ENCODE assay signal across 11 mouse cellular contexts in genomic region chr14:25389314-25389713, GRCm38 (mm10).
A peak's percentile ranks its signal among the peaks of the same experiment; 100 is the strongest.
DNase-seq lines count a peak whose midpoint lies in the region; ATAC-seq and TF ChIP-seq lines count a peak whose summit lies in the region.
"Had no signal": no experiment of that assay in that cellular context is flagged by ENCODE, and none has a peak within 500 bp of the region (broad histone marks: within the 10 kb centered on the region; RNA-seq: fewer than 3 reads in every experiment).

No protein-coding gene starts in this region.

- H3K27me3 ChIP-seq in liver, embryonic 16.5 days (ENCODE audit: control insufficient read depth, insufficient read depth, low read depth, low read length), result no peaks in the 10 kb centered on the region
- no peaks in the 10 kb centered on the region for H3K27me3 ChIP-seq in liver, postnatal 0 days (ENCODE audit: insufficient read depth, low read length)
- H3K27me3 ChIP-seq in limb, embryonic 11.5 days (ENCODE audit: control insufficient read depth, insufficient read depth, low read length), result no peaks in the 10 kb centered on the region
- H3K27me3 ChIP-seq: neural tube, embryonic 13.5 days had no signal

- no peak overlapping the region for H3K9ac ChIP-seq in liver, embryonic 16.5 days (ENCODE audit: low read depth, low read length)
- no peak overlapping the region for H3K9ac ChIP-seq in liver, postnatal 0 days (replicated peaks)
- H3K9ac ChIP-seq in limb, embryonic 11.5 days (ENCODE audit: low read length), result no peak overlapping the region
- H3K9ac ChIP-seq: neural tube, embryonic 13.5 days had no signal

- H3K4me2 ChIP-seq in liver, embryonic 16.5 days (ENCODE audit: low read depth, low read length), result no peak overlapping the region
- H3K4me2 ChIP-seq in liver, postnatal 0 days (ENCODE audit: low read depth, low read length), result no peak overlapping the region
- H3K4me2 ChIP-seq in limb, embryonic 11.5 days (ENCODE audit: low read depth, severe bottlenecking), result no peak overlapping the region
- H3K4me2 ChIP-seq: neural tube, embryonic 13.5 days had no signal

- peaks cover 4% of the 10 kb centered on the region for H3K4me1 ChIP-seq in liver, embryonic 16.5 days (ENCODE audit: control insufficient read depth, low read depth, low read length)
- no peaks in the 10 kb centered on the region for H3K4me1 ChIP-seq in liver, postnatal 0 days (ENCODE audit: insufficient read depth)
- H3K4me1 ChIP-seq in limb, embryonic 11.5 days (ENCODE audit: control insufficient read depth, insufficient read depth, low read length), result 0 out of 2 replicates have a peak, but pooled peaks cover 13% of the 10 kb centered on the region

- no peak for DNase-seq in liver, postnatal 0 days
- DNase-seq in R1 (ENCODE audit: low read depth, low spot score), result peak; percentile 7
- DNase-seq in embryo, embryonic 10.5 days (ENCODE audit: low spot score), result peak; percentile 32
- peak; percentile 33 for DNase-seq in limb, embryonic 11.5 days (ENCODE audit: low spot score)
- no peak for DNase-seq in cerebellum, adult 11 months
- DNase-seq in ovary, adult 18-20 months (ENCODE audit: low spot score), result no peak
- DNase-seq: kidney, adult 9 months; lung, postnatal 14 days had no signal

- no peak for TF ChIP-seq EP300 in liver, postnatal 0 days (IDR thresholded peaks at IDR 0.05; ENCODE audit: low read depth)

- 0 out of 2 replicates have a peak, but pooled peaks have one; percentile 30 for ATAC-seq in liver, embryonic 16.5 days (ENCODE audit: low read depth)
- ATAC-seq in liver, postnatal 0 days, result no peak
- ATAC-seq in limb, embryonic 11.5 days (ENCODE audit: insufficient number of reproducible peaks, low FRiP score, low TSS enrichment, low read depth), result 0 out of 2 replicates have a peak, but pooled peaks have one; percentile 54

- H3K9me3 ChIP-seq in liver, embryonic 16.5 days (replicated peaks; ENCODE audit: control insufficient read depth, low read length), result no peaks in the 10 kb centered on the region
- H3K9me3 ChIP-seq in liver, postnatal 0 days (ENCODE audit: low read length), result no peaks in the 10 kb centered on the region
- H3K9me3 ChIP-seq in limb, embryonic 11.5 days (ENCODE audit: control insufficient read depth, low read length), result no peaks in the 10 kb centered on the region
- H3K9me3 ChIP-seq: neural tube, embryonic 13.5 days had no signal

- no peak for TF ChIP-seq CTCF in liver, postnatal 0 days (IDR thresholded peaks at IDR 0.05; ENCODE audit: low read depth)

- H3K36me3 ChIP-seq in liver, embryonic 16.5 days (ENCODE audit: control insufficient read depth, insufficient read depth), result no peaks in the 10 kb centered on the region
- H3K36me3 ChIP-seq in liver, postnatal 0 days (replicated peaks; ENCODE audit: insufficient read depth, low read length), result no peaks in the 10 kb centered on the region
- no peaks in the 10 kb centered on the region for H3K36me3 ChIP-seq in limb, embryonic 11.5 days (ENCODE audit: control insufficient read depth, insufficient read depth, low read length)
- H3K36me3 ChIP-seq: neural tube, embryonic 13.5 days had no signal

- no peak overlapping the region for H3K27ac ChIP-seq in liver, embryonic 16.5 days (ENCODE audit: low read length)
- no peak overlapping the region for H3K27ac ChIP-seq in liver, postnatal 0 days (ENCODE audit: low read depth)
- H3K27ac ChIP-seq in limb, embryonic 11.5 days (replicated peaks; ENCODE audit: low read depth, low read length), result no peak overlapping the region
- H3K27ac ChIP-seq: left cerebral cortex, adult 2 months; neural tube, embryonic 13.5 days had no signal

- H3K4me3 ChIP-seq in liver, embryonic 16.5 days (ENCODE audit: low read depth, low read length), result no peak overlapping the region
- no peak overlapping the region for H3K4me3 ChIP-seq in liver, postnatal 0 days (ENCODE audit: low read depth, low read length)
- no peak overlapping the region for H3K4me3 ChIP-seq in limb, embryonic 11.5 days (ENCODE audit: low read depth, low read length)
- H3K4me3 ChIP-seq: left cerebral cortex, adult 2 months; neural tube, embryonic 13.5 days had no signal

- 10% methylated on average over 2 of the region's 2 CpGs for WGBS in liver, embryonic 16.5 days (ENCODE audit: insufficient replicate concordance)
- WGBS in liver, postnatal 0 days (ENCODE audit: insufficient replicate concordance), result 5% methylated on average over 2 of the region's 2 CpGs
- WGBS in limb, embryonic 11.5 days, result 9% methylated on average over 2 of the region's 2 CpGs

Comparison
In these comparisons a context has a peak if more than half of its experiments do, and no peak if none do; other contexts are left out.
1. DNase-seq: peak in R1 (single experiment), embryo, embryonic 10.5 days (single experiment) and limb, embryonic 11.5 days (single experiment); none in liver, postnatal 0 days (single experiment), cerebellum, adult 11 months (single experiment) and ovary, adult 18-20 months (single experiment).